Mouse (Mus musculus): ENCODE measurements around the gene Taf15. TPM values are rescaled to one million over a fixed set of nuclear protein-coding genes. Genes with fewer than 3 reads are reported as not detected.
"Not testable (repeated sequence)": the region's sequence is repeated elsewhere in the genome, so short reads cannot be mapped to it uniquely, and the experiment has no call there.

Taf15 gene
- polyA plus RNA-seq, 1 experiment: 39.1 TPM

DNA sequence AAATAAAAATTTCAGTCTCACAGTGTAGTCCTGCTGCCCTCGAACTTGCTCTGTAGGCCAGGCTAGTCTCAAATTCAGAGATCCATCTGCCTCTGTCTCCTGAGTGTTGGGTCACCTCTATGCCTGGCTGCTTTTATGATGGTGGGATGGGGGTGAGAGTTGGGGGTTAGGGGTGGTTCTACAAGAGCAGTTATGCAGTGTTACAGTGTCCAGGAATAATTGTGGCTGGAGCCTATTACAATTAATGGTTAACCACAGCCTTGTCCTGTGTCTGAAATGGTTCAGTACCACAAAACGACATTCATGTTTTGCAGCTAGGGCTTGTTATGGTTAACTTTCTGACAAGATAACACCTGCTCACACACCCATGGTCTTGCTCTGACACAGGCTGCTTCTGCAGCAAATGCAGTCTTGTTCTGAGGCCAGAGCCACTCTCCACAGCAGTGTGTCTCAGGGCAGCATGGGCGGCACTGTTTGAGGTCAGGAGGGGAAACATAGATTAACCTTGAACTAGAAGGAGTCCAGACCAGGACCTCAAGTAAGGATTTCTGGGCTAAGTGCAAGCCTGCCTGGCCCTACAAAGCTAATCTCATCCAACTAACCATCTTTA, 65.9 kb downstream of the Taf15 start:
- no peak for DNase-seq (ENCODE audit: low spot score)

DNA sequence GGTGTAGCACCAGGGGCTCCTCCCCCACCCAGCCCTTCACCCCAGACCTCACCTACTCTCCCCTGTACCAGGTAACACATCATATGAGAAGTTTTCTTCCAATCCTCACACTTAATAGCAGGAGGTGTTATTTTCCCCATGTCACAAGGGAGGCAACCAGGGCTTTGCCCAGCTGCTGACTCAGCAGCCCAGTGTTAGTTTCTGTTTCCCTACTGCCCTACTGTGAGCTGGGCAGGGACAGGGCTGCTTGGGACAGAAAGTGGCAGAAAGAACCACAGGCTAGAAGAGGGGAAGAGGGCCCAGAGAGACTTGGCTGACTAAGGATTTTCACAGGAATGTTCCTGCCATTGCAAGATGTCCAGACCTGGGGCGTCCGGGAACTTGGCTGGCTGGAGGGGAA, 68.0 kb downstream of the Taf15 start:
- DNase-seq (ENCODE audit: low spot score): no peak

DNA sequence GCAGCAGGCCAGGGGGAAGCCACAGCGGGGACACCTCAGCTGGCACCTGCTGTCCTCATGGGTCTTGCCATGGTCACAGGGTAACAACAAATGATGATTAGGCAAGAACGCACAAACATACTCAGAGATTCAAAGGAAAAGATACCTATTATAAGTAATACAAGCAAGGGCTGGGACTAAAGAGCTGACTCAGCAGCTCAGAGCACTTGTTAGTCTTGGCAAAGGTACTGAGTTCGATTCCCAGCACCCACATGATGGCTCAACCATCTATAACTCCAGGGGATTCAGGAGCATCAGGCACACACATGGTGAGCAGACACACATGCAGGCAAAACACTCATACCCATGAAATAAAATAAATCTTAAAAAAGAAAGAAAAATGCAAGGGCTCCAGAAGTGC, 68.5 kb downstream of the Taf15 start:
- DNase-seq (ENCODE audit: low spot score): no peak

DNA sequence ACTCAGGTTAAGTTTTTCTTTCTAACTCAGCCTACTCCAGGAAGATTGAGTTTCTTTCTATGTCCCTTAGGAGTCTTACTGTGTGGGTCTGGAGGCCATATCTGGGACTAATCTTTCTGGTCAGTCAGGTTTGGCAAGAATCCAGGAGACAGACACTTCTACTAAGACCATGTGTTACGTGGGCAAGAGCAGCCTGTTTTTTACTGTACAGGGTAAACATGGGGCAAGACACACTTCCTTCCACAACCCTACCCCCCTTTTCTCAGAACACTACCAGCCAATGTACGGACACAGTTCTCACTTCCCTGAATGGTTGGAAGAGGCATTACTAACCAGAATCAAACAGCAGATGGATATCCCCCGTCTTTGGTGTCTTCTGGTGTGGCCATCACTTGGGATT, 71.3 kb downstream of the Taf15 start:
- no peak for DNase-seq (ENCODE audit: low spot score)

DNA sequence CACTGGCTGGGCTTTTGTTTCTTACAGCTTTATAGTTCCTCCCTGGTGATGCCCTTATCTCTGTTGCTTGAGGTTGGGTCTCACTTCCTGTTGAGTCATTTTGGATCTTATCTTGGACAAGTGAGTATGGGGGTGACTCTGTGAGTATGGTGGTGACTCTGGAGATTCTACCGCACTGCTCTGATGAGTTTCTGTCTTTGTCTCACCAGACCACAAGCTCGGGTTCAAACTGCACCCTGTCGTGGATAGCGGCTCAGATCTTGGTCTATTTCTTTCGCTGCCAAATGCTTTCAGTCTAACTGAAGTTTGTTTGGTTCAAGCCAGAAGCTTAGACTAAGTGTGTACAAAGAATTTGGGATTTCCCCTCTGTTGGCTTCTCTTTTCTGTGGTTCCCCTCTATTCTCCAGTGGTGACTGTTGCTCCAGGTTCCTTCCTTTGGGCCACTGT, 77.3 kb downstream of the Taf15 start:
- no peak for DNase-seq (ENCODE audit: low spot score)

DNA sequence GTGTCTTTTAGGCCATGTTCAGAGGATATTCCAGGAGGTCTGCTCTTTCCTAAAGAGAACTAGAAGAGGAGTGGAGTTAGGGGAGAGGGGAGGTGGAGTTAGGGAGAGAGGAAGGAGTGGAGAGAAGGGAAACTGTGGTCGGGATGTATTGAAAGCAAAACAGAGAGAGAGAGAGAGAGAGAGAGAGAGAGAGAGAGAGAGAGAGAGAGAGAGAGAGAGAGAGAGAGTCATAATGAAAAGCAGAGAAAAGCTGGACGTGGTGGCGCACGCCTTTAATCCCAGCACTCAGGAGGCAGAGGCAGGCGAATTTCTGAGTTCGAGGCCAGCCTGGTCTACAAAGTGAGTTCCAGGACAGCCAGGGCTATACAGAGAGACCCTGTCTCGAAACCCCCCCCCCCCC, 78.2 kb downstream of the Taf15 start:
- DNase-seq (ENCODE audit: low spot score): not testable (repeated sequence)

DNA sequence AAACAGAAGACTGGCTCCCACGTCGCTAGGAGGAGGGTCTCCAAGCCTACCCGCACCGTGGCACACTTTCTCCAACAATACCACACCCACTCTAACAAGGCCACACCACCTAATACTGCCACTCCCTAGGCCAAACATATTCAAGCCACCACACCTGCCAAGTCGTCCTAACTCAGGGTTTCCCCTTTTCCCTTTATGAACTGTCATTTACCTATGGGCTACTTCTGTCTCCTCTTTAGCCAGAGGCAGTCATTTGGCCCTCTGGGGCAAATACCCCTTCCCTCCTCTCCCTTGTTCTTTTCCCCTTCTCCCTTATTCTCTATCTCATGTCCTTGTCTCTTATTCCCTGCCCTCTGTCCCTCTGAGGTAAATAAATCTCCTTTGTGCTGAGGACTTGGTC, 78.8 kb downstream of the Taf15 start:
- no peak for DNase-seq (ENCODE audit: low spot score)

Other genes with a start within 250 kb of the Taf15 start
- gene Slfn14, start 186.4 kb upstream of the Taf15 start, polyA plus RNA-seq (2012; rRNA removed): 0.01 TPM in 1 of 2 replicates, not detected in the other
- gene Ap2b1, start 174.1 kb upstream of the Taf15 start, polyA plus RNA-seq (2012; rRNA removed): 37.1 and 46.7 TPM in 2 replicates
- gene Pex12, start 170.5 kb upstream of the Taf15 start, polyA plus RNA-seq (2012; rRNA removed): 10.6 and 11.0 TPM in 2 replicates
- 0.25 and 0.59 TPM in 2 replicates for gene Rasl10b, start 63.9 kb upstream of the Taf15 start, polyA plus RNA-seq (2012; rRNA removed)
- gene Gas2l2, start 43.6 kb upstream of the Taf15 start, polyA plus RNA-seq (2012; rRNA removed): 0.14 and 0.19 TPM in 2 replicates
- gene 1700020L24Rik, start 35.4 kb upstream of the Taf15 start, polyA plus RNA-seq (2012; rRNA removed): 0.56 and 0.61 TPM in 2 replicates
- 12.7 and 16.8 TPM in 2 replicates for gene Mmp28, start 10.0 kb upstream of the Taf15 start, polyA plus RNA-seq (2012; rRNA removed)
- 0.03 and 0.11 TPM in 2 replicates for gene Heatr9, start 49.1 kb downstream of the Taf15 start, polyA plus RNA-seq (2012; rRNA removed)
- gene Ccl5, start 57.4 kb downstream of the Taf15 start, polyA plus RNA-seq (2012; rRNA removed): 14.9 and 15.6 TPM in 2 replicates
- gene Ccl9, start 105.5 kb downstream of the Taf15 start, polyA plus RNA-seq (2012; rRNA removed): 19.4 and 19.7 TPM in 2 replicates
- 40.2 and 42.6 TPM in 2 replicates for gene Ccl6, start 120.0 kb downstream of the Taf15 start, polyA plus RNA-seq (2012; rRNA removed)
- not detected in 2 replicates for gene Rpl9-ps1, start 172.5 kb downstream of the Taf15 start, polyA plus RNA-seq (2012; rRNA removed)
- gene Ccl3, start 176.3 kb downstream of the Taf15 start, polyA plus RNA-seq (2012; rRNA removed): 0.67 and 0.94 TPM in 2 replicates
- 1.2 TPM in 2 replicates for gene Ccl4, start 189.5 kb downstream of the Taf15 start, polyA plus RNA-seq (2012; rRNA removed)
- 31.2 and 38.7 TPM in 2 replicates for gene Wfdc17, start 230.9 kb downstream of the Taf15 start, polyA plus RNA-seq (2012; rRNA removed)
- gene Wfdc18, start 235.9 kb downstream of the Taf15 start, polyA plus RNA-seq (2012; rRNA removed): 0.15 TPM in 1 of 2 replicates, not detected in the other